Mouse (Mus musculus) CH12.LX (cell line): ENCODE results near the gene Ect2l.

Experiments used
- CHD1 ChIP-seq: IDR thresholded peaks from 2 replicates; pipeline ENCODE4 v1.6.1; 2012; ENCODE audit warnings: low read depth, low read length, improper control_type of control experiment, inconsistent platforms
- CTCF ChIP-seq, 2 experiments: IDR thresholded peaks in 1 of 2; conservative IDR thresholded peaks in 1 of 2; 2 replicates each; pipeline ENCODE4 v1.5.1; 2011 to 2012; ENCODE audit warnings: low read depth in 2 of 2, low read length in 2 of 2, improper control_type of control experiment in 1 of 2, inconsistent platforms in 1 of 2, mild to moderate bottlenecking in 1 of 2, moderate library complexity in 1 of 2
- EP300 ChIP-seq: IDR thresholded peaks from 2 replicates; pipeline ENCODE4 v1.6.1; 2011; ENCODE audit warnings: low read length, improper control_type of control experiment
- MXI1 ChIP-seq: IDR thresholded peaks from 2 replicates; pipeline ENCODE4 v1.6.1; 2011; ENCODE audit warnings: mild to moderate bottlenecking, low read depth, low read length, improper control_type of control experiment
- POLR2A ChIP-seq: IDR thresholded peaks from 2 replicates; pipeline ENCODE4 v1.6.1; 2011; ENCODE audit warnings: low read depth, mild to moderate bottlenecking, improper control_type of control experiment, low read length
- POLR2AphosphoS2 ChIP-seq: IDR thresholded peaks from 2 replicates; pipeline ENCODE4 v1.6.1; 2011; ENCODE audit warnings: low read depth, low read length, improper control_type of control experiment
- SIN3A ChIP-seq: IDR thresholded peaks from 2 replicates; pipeline ENCODE4 v1.6.1; 2012; ENCODE audit warnings: low read length, improper control_type of control experiment, inconsistent platforms

GRCm38 (mm10) chr10:18141389-18141788 is 69.3 kb downstream of the Ect2l start:
- TF ChIP-seq EP300, result no peak
- no peak for TF ChIP-seq SIN3A
- no peak for TF ChIP-seq CTCF (conservative IDR thresholded peaks at IDR 0.05 in 1 of 2, IDR thresholded peaks at IDR 0.05 in 1 of 2; ENCODE audit: low read depth in 2 of 2, low read length in 2 of 2)
- TF ChIP-seq POLR2AphosphoS2, result no peak
- TF ChIP-seq MXI1, result no peak
- TF ChIP-seq POLR2A, result no peak
- TF ChIP-seq CHD1, result no peak
